Mouse (Mus musculus): ENCODE measurements around the gene Serpinb1b.
A peak's percentile ranks its signal among the peaks of the same experiment; 100 is the strongest.
"Not testable (repeated sequence)": the region's sequence is repeated elsewhere in the genome, so short reads cannot be mapped to it uniquely, and the experiment has no call there.

Serpinb1b gene

GRCm38 (mm10) chr13:33078056-33078705, at the start of gene Serpinb1b:
Gene Serpinb1b, plus strand, starts transcription at chr13:33078575.
- DNase-seq (ENCODE audit: low read depth, low spot score), result peak; percentile 37

- DNase-seq (ENCODE audit: low read depth, low spot score), result not testable (repeated sequence)
Measured at GRCm38 (mm10) chr13:33029478-33029877, 48.9 kb upstream of the Serpinb1b start.

- DNase-seq (ENCODE audit: low read depth, low spot score), result peak; percentile 70
Measured at GRCm38 (mm10) chr13:33030281-33030680, 48.1 kb upstream of the Serpinb1b start.

GRCm38 (mm10) chr13:33035506-33035905, 42.9 kb upstream of the Serpinb1b start:
- DNase-seq (ENCODE audit: low read depth, low spot score), result no peak

- DNase-seq (ENCODE audit: low read depth, low spot score), result no peak
Measured at GRCm38 (mm10) chr13:33043542-33043941, 34.8 kb upstream of the Serpinb1b start.

- DNase-seq (ENCODE audit: low read depth, low spot score), result no peak
Measured at GRCm38 (mm10) chr13:33047234-33047633, 31.1 kb upstream of the Serpinb1b start.

GRCm38 (mm10) chr13:33048187-33048586, 30.2 kb upstream of the Serpinb1b start:
- DNase-seq (ENCODE audit: low read depth, low spot score), result no peak

GRCm38 (mm10) chr13:33051697-33052096, 26.7 kb upstream of the Serpinb1b start:
- no peak for DNase-seq (ENCODE audit: low read depth, low spot score)

GRCm38 (mm10) chr13:33063048-33063447, 15.3 kb upstream of the Serpinb1b start:
- DNase-seq (ENCODE audit: low read depth, low spot score), result no peak

GRCm38 (mm10) chr13:33067387-33067977, 10.9 kb upstream of the Serpinb1b start:
- no peak for DNase-seq (ENCODE audit: low read depth, low spot score)

- no peak for DNase-seq (ENCODE audit: low read depth, low spot score)
Measured at GRCm38 (mm10) chr13:33068164-33068563, 10.2 kb upstream of the Serpinb1b start.

GRCm38 (mm10) chr13:33071776-33072175, 6.6 kb upstream of the Serpinb1b start:
- DNase-seq (ENCODE audit: low read depth, low spot score), result no peak

GRCm38 (mm10) chr13:33074029-33074428, 4.3 kb upstream of the Serpinb1b start:
- peak; percentile 66 for DNase-seq (ENCODE audit: low read depth, low spot score)

- no peak for DNase-seq (ENCODE audit: low read depth, low spot score)
Measured at GRCm38 (mm10) chr13:33076247-33076646, 2.1 kb upstream of the Serpinb1b start.

GRCm38 (mm10) chr13:33077026-33077685, 1.2 kb upstream of the Serpinb1b start:
- no peak for DNase-seq (ENCODE audit: low read depth, low spot score)

GRCm38 (mm10) chr13:33079391-33079790, 1.0 kb downstream of the Serpinb1b start:
- peak; percentile 63 for DNase-seq (ENCODE audit: low read depth, low spot score)

- peak; percentile 74 for DNase-seq (ENCODE audit: low read depth, low spot score)
Measured at GRCm38 (mm10) chr13:33080356-33080755, 2.0 kb downstream of the Serpinb1b start.

GRCm38 (mm10) chr13:33083834-33084233, 5.5 kb downstream of the Serpinb1b start:
- no peak for DNase-seq (ENCODE audit: low read depth, low spot score)

- DNase-seq (ENCODE audit: low read depth, low spot score), result no peak
Measured at GRCm38 (mm10) chr13:33084975-33085694, 6.8 kb downstream of the Serpinb1b start.

GRCm38 (mm10) chr13:33085695-33086432, 7.5 kb downstream of the Serpinb1b start:
- DNase-seq (ENCODE audit: low read depth, low spot score), result no peak

GRCm38 (mm10) chr13:33089566-33089965, 11.2 kb downstream of the Serpinb1b start:
- DNase-seq (ENCODE audit: low read depth, low spot score), result peak; percentile 21

Measured in ES-CJ7 (cell line).